Mouse (Mus musculus) kidney, adult 8-10 months (tissue): Measurements from ENCODE around the gene Vps25.

ENCODE experiments used
- DNase-seq, 2 experiments: peaks; one replicate each; pipeline ENCODE4 v3.0.0; 2022

Gene Vps25

GRCm38 (mm10) chr11:101245855-101246701 lies 7.4 kb upstream of the Vps25 start, which contains the start of gene Ramp2:
TSS of gene Ramp2 (plus strand) at chr11:101246028.
- no peak for DNase-seq

- no peak for DNase-seq
These were observed 6.8 kb upstream of the Vps25 start for GRCm38 (mm10) chr11:101246702-101247012.

GRCm38 (mm10) chr11:101247521-101248030 lies 5.9 kb upstream of the Vps25 start:
- peak; percentile 61 to 64 for DNase-seq

- peak; percentile 61 to 79 for DNase-seq
These were observed 5.1 kb upstream of the Vps25 start for GRCm38 (mm10) chr11:101248258-101248994.

- peak in 1 of 2 experiments; percentile 60 for DNase-seq
These were observed 2.5 kb upstream of the Vps25 start for GRCm38 (mm10) chr11:101251031-101251430.

GRCm38 (mm10) chr11:101252941-101253340 lies 566 bp upstream of the Vps25 start:
- DNase-seq, result no peak

GRCm38 (mm10) chr11:101255826-101256775 lies 2.6 kb downstream of the Vps25 start:
- DNase-seq, result no peak

GRCm38 (mm10) chr11:101259261-101259712 lies 5.8 kb downstream of the Vps25 start:
- peak; percentile 64 to 69 for DNase-seq

- DNase-seq, result peak; percentile 89 to 93
These were observed 6.7 kb downstream of the Vps25 start, which contains the start of gene Wnk4 for GRCm38 (mm10) chr11:101259948-101260825. TSS of gene Wnk4 (plus strand) at chr11:101260567.

GRCm38 (mm10) chr11:101260826-101261380 lies 7.4 kb downstream of the Vps25 start:
- no peak for DNase-seq

GRCm38 (mm10) chr11:101262272-101262967 lies 8.9 kb downstream of the Vps25 start:
- no peak for DNase-seq

GRCm38 (mm10) chr11:101263138-101263988 lies 9.9 kb downstream of the Vps25 start:
- DNase-seq, result no peak

- DNase-seq, result no peak
These were observed 10.4 kb downstream of the Vps25 start for GRCm38 (mm10) chr11:101263989-101264280.

- DNase-seq, result no peak
These were observed 11.5 kb downstream of the Vps25 start for GRCm38 (mm10) chr11:101264954-101265471.

- DNase-seq, result no peak
These were observed 12.4 kb downstream of the Vps25 start for GRCm38 (mm10) chr11:101265906-101266305.

GRCm38 (mm10) chr11:101269577-101270116 lies 16.1 kb downstream of the Vps25 start:
- DNase-seq, result no peak

GRCm38 (mm10) chr11:101272446-101272845 lies 18.9 kb downstream of the Vps25 start:
- no peak for DNase-seq

GRCm38 (mm10) chr11:101275309-101275708 lies 21.8 kb downstream of the Vps25 start:
- DNase-seq, result no peak
